Mouse (Mus musculus) ES-Bruce4 (cell line): ENCODE measurements at regions not wholly inside any gene's neighbourhood (a gene's known extent, or its start where the extent isn't known, plus 50 kb on each side); places are given as distances from the start of the nearest gene placed in this dataset.

Source experiments
- CTCF ChIP-seq: IDR thresholded peaks from one replicate; pipeline ENCODE4 v1.8.1; 2011; ENCODE audit warnings: low read depth, low read length
- POLR2A ChIP-seq: IDR thresholded peaks from one replicate; pipeline ENCODE4 v1.8.1; 2011; ENCODE audit warnings: low read length; ENCODE audit not compliant: insufficient read depth

DNA sequence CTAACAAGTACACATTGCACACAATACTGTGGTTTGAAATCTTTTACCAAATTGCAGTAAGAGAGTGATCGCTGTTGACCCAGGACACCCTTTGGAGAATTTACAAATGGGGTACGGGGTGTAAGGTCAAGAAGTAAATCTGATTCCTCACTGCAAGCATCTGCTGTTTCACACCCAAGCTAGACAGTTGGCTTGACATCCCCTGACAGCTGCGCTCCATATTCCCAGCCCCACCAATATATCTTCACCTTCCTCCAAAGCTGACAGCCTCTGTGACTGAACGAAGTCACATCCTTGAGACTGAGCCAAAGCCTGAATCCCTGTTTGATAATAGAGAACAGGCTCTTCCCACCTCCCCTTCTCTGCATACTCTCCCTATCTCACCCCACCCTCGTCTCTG is 98.5 kb upstream of the Pirt start:
- TF ChIP-seq CTCF: no peak
- no peak for TF ChIP-seq POLR2A
